In genomic region chr14:34201231-34202035, GRCm38 (mm10) we compare ENCODE assay signal across 7 mouse cellular contexts. TPM values are rescaled to one million over a fixed set of nuclear protein-coding genes. Genes with fewer than 3 reads are reported as not detected.
DNase-seq lines count a peak whose midpoint lies in the region; ATAC-seq and TF ChIP-seq lines count a peak whose summit lies in the region.

Gene Gprin2 (minus strand): TSS chr14:34201653.

- no peaks in the 10 kb centered on the region for H3K9me3 ChIP-seq in midbrain, embryonic 10.5 days (replicated peaks)
- H3K9me3 ChIP-seq in stomach, postnatal 0 days (ENCODE audit: control insufficient read depth, low read length), result no peaks in the 10 kb centered on the region

- WGBS in midbrain, embryonic 10.5 days, result 2% methylated on average over 43 of the region's 52 CpGs
- WGBS in stomach, postnatal 0 days, result 5% methylated on average over 46 of the region's 52 CpGs

- peak within 1 kb of the TSS; percentile 72 for H3K27ac ChIP-seq in midbrain, embryonic 10.5 days (replicated peaks)
- no peak within 1 kb of the TSS for H3K27ac ChIP-seq in stomach, postnatal 0 days (replicated peaks)

- peaks cover 16% of the 10 kb centered on the region for H3K4me1 ChIP-seq in midbrain, embryonic 10.5 days
- H3K4me1 ChIP-seq in stomach, postnatal 0 days (replicated peaks; ENCODE audit: control insufficient read depth, insufficient read depth), result 0 out of 2 replicates have a peak, but pooled peaks cover 2% of the 10 kb centered on the region

- peak within 1 kb of the TSS; percentile 87 for H3K4me3 ChIP-seq in midbrain, embryonic 10.5 days
- H3K4me3 ChIP-seq in stomach, postnatal 0 days (ENCODE audit: low read depth, low read length), result peak within 1 kb of the TSS; percentile 63

- peak within 1 kb of the TSS; percentile 56 for H3K9ac ChIP-seq in stomach, postnatal 0 days (ENCODE audit: low read length)

- peak; percentile 53 for ATAC-seq in stomach, postnatal 0 days (ENCODE audit: low FRiP score, low TSS enrichment)

- TF ChIP-seq CTCF in stomach, postnatal 0 days (IDR thresholded peaks at IDR 0.05; ENCODE audit: low read depth), result no peak

- no peaks in the 10 kb centered on the region for H3K36me3 ChIP-seq in midbrain, embryonic 10.5 days
- H3K36me3 ChIP-seq in stomach, postnatal 0 days (ENCODE audit: control insufficient read depth, insufficient read depth, low read length), result no peaks in the 10 kb centered on the region

- peaks cover 43% of the 10 kb centered on the region for H3K27me3 ChIP-seq in midbrain, embryonic 10.5 days (ENCODE audit: low read depth, poor library complexity, severe bottlenecking)
- H3K27me3 ChIP-seq in stomach, postnatal 0 days (ENCODE audit: control insufficient read depth, insufficient read depth, low read length), result no peaks in the 10 kb centered on the region

- DNase-seq in urinary bladder, postnatal 14 days (ENCODE audit: low spot score), result peak; percentile 38
- DNase-seq in urinary bladder, postnatal 10 days (ENCODE audit: low spot score), result no peak
- DNase-seq in cerebellum, postnatal 36 days, result peak; percentile 54 to 68
- DNase-seq in heart, postnatal 14 days, result peak; percentile 26 to 29
- DNase-seq in kidney, postnatal 4 days, result peak; percentile 73 to 79
- DNase-seq in midbrain, embryonic 10.5 days (ENCODE audit: low spot score), result peak; percentile 45
- peak; percentile 42 for DNase-seq in stomach, postnatal 0 days (ENCODE audit: low spot score)

- peak within 1 kb of the TSS; percentile 97 for H3K4me2 ChIP-seq in stomach, postnatal 0 days (replicated peaks; ENCODE audit: low read depth)

- TF ChIP-seq EP300 in stomach, postnatal 0 days (optimal IDR thresholded peaks at IDR 0.05), result no peak

- intact Hi-C loops in heart, postnatal 14 days (cut with DNase I), result no loop called here

RNA-seq across cellular contexts. Expression of gene Gprin2, which starts in this region (rescaled TPM):
- under 1 TPM; 0.07 TPM for total RNA-seq in heart, postnatal 14 days (2021)
- polyA plus RNA-seq in midbrain, embryonic 10.5 days (2016; fragmentation: Nextera tagmentation; extraction: Ambion mirVana), result 0.35 and 1.9 TPM in 2 replicates
- 0.12 and 0.46 TPM in 2 replicates for polyA plus RNA-seq in stomach, postnatal 0 days (2015; fragmentation: Nextera tagmentation; extraction: Ambion mirVana)

Comparison
In these comparisons a context has a peak if more than half of its experiments do, and no peak if none do; other contexts are left out.
1. Peak in DNase-seq in heart, postnatal 14 days; RNA of the gene not detected or under 1 TPM.
2. Peak in DNase-seq, ATAC-seq, H3K4me3 ChIP-seq, H3K9ac ChIP-seq and H3K4me2 ChIP-seq in stomach, postnatal 0 days; RNA of the gene not detected or under 1 TPM.